Mouse (Mus musculus) stomach, postnatal 0 days (tissue): ENCODE measurements around the gene Nynrin.

Experiments used
- CTCF ChIP-seq: IDR thresholded peaks from 2 replicates; pipeline ENCODE4 v1.5.1; 2016; ENCODE audit warnings: antibody characterized with exemption, low read depth, mild to moderate bottlenecking, moderate library complexity
- EP300 ChIP-seq: optimal IDR thresholded peaks from 2 replicates; pipeline ENCODE3; 2016; ENCODE audit warnings: antibody characterized with exemption

DNA sequence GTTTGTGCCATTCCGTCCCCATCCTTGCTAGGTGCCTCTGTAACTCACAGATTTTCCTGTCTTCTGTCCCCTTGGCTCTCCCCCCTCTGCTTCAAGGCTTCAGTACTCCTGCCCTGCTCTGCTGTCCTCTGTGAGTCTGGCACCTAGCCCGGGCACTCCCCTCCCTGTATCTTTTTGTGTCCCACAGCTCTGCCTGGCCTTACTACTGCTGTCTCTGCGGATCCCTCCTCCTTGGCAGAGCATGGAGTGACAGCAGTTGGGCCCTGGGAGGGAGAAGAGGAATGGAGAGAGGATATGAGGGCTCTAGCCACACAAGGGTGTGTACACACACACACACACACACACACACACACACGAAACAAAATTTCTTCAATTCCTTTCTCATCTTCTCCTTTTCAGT lies 30.4 kb downstream of the Nynrin start, which contains the start of gene Cbln3:
- TF ChIP-seq CTCF (no peak), EP300 (no peak)
